Mouse (Mus musculus) neural tube, embryonic 12.5 days (tissue): ENCODE data around the gene Anks1b. TPM values are rescaled to one million over a fixed set of nuclear protein-coding genes. Genes with fewer than 3 reads are reported as not detected.

Experiments
- ATAC-seq: fragments of 200-750 bp; cut with Nextera tagmentation; 2 replicates; pipeline ENCODE4 v1.8.0; 2017; ENCODE audit warnings: low read depth, mild to moderate bottlenecking, moderate TSS enrichment, moderate library complexity; ENCODE audit not compliant: low FRiP score
- H3K27ac ChIP-seq: fragments of 300-500 bp; sonication (generic); 2 replicates; pipeline ENCODE4 v1.5.1; 2016
- H3K27me3 ChIP-seq: fragments of 300-500 bp; sonication (generic); replicated peaks from 2 replicates; pipeline ENCODE4 v1.6.1; 2016; ENCODE audit warnings: mild to moderate bottlenecking
- H3K36me3 ChIP-seq: fragments of 300-500 bp; sonication (generic); 2 replicates; pipeline ENCODE4 v1.6.1; 2016; ENCODE audit warnings: mild to moderate bottlenecking
- H3K4me1 ChIP-seq: fragments of 300-500 bp; sonication (generic); 2 replicates; pipeline ENCODE4 v1.6.1; 2016
- H3K4me2 ChIP-seq: fragments of 300-500 bp; sonication (generic); replicated peaks from 2 replicates; pipeline ENCODE4 v1.6.1; 2016; ENCODE audit warnings: mild to moderate bottlenecking
- H3K4me3 ChIP-seq: fragments of 300-500 bp; sonication (generic); 2 replicates; pipeline ENCODE4 v1.5.1; 2016
- H3K9ac ChIP-seq: fragments of 300-500 bp; sonication (generic); 2 replicates; pipeline ENCODE4 v1.6.1; 2016; ENCODE audit warnings: mild to moderate bottlenecking
- H3K9me3 ChIP-seq: fragments of 300-500 bp; sonication (generic); 2 replicates; pipeline ENCODE4 v1.6.1; 2016; ENCODE audit warnings: mild to moderate bottlenecking
- WGBS: fragments of 180-500 bp; shearing (Covaris S2); methylation state at CpG from one replicate; pipeline ENCODE4 v1.1.7; 2016; 5-methylcytosine and 5-hydroxymethylcytosine counted together
- polyA plus RNA-seq: library from polyadenylated mRNA; unstranded; fragments of >200 nt; fragmentation: Nextera tagmentation; extraction: Ambion mirVana; gene quantifications from 2 replicates; pipeline ENCODE4 v1.2.1, GENCODE M21; 2016

Anks1b gene
- polyA plus RNA-seq, 1 experiment from 2014 or later: 25.1 TPM

DNA sequence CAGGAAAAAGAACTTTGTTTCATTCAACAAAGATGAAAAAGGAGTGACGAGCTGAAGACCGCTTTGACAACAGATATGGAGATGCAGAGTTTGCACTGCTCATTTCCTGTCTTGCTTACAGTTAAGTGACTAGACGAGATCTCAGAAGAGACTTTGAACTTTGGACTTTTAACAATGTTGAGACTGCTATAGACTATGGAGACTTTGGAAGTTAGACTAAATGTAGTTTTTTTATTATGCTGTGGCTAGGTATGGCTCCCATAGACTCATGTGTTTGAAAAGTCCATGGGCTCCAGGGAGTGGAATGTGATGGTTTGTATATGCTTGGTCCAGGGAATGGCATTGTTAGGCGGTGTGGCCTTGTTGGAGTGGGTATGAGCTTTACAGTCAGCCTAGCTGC is 1108.5 kb downstream of the Anks1b start:
- no peak for ATAC-seq
- H3K36me3 ChIP-seq: no peaks in the 10 kb centered on the region
- WGBS: 92% methylated on average over 4 of the region's 4 CpGs
- no peaks in the 10 kb centered on the region for H3K9me3 ChIP-seq
- no peak overlapping the region for H3K27ac ChIP-seq
- no peaks in the 10 kb centered on the region for H3K4me1 ChIP-seq
- no peak overlapping the region for H3K9ac ChIP-seq
- H3K4me2 ChIP-seq: no peak overlapping the region
- H3K4me3 ChIP-seq: no peak overlapping the region
- H3K27me3 ChIP-seq: no peaks in the 10 kb centered on the region

DNA sequence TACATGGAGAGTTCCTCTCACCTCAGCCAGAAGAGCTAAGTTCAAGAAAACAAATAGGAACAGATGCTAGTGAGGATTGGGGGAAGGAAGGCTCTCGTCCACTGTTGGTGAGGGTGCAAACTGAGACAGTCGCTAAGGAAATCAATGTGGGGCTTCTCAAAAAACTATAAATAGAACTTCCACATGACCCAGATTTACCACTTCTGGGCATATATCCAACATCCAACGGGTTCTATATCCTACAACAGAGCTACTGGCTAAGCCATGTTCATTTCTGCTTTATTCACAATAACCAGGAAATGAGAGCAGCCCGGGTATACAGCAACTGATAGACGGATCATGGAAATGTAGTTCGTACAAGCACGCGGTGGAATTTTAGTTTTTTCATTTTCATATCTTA is 1109.7 kb downstream of the Anks1b start:
- H3K27ac ChIP-seq: no peak overlapping the region
- no peak overlapping the region for H3K4me2 ChIP-seq
- H3K27me3 ChIP-seq: no peaks in the 10 kb centered on the region
- no peak for ATAC-seq
- no peak overlapping the region for H3K4me3 ChIP-seq
- no peaks in the 10 kb centered on the region for H3K36me3 ChIP-seq
- no peaks in the 10 kb centered on the region for H3K9me3 ChIP-seq
- H3K9ac ChIP-seq: no peak overlapping the region
- WGBS: 90% methylated on average over 8 of the region's 8 CpGs
- H3K4me1 ChIP-seq: no peaks in the 10 kb centered on the region

DNA sequence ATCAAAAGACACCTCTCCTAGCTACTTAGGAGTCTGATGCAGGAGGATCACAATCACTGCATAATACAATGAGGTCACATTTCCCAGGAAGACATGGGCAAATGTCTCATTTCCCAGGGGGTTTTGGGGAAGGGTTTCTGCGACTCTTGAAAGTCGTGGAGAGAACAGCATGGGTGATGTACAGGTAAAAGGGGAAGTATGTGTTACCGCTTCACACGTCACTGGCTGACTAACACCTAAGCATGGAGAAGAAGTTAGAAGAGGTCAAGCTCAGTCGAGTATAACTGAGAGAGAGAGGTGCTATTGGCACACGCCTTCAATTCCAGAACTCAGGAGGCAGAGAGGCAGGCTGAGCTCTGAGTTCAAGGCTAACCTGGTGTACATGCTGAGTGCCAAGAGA is 1117.0 kb downstream of the Anks1b start:
- Histone ChIP-seq H3K4me1 (no peaks in the 10 kb centered on the region), H3K4me3 (no peak overlapping the region), H3K9ac (no peak overlapping the region), H3K27me3 (no peaks in the 10 kb centered on the region), H3K4me2 (no peak overlapping the region), H3K27ac (no peak overlapping the region), H3K36me3 (peaks cover 9% of the 10 kb centered on the region; the same call in 1 of the 2 replicates), H3K9me3 (no peaks in the 10 kb centered on the region)
- WGBS: 92% methylated on average over 6 of the region's 6 CpGs
- ATAC-seq: no peak

DNA sequence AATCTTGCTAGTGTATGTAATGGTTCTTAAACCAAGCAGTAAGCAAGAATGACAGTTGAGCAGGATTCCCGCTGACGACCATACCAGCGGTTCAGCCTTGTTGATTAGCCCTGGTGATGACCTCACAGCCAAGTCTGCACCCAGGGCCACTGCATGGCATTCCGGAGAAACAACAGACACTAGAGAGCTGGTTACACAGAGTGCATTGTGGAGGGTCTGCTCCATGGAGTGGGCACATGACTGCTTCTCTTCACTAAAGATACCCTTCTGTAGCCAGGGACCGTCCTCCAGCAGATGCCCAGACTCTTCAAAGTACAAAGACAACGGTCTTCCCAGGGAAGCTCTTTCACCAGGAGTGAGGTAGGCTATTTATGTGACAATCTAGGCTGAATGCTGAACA is 1118.9 kb downstream of the Anks1b start:
- no peak overlapping the region for H3K4me2 ChIP-seq
- peaks cover 16% of the 10 kb centered on the region; the same call in 1 of the 2 replicates for H3K36me3 ChIP-seq
- no peak for ATAC-seq
- no peak overlapping the region for H3K4me3 ChIP-seq
- no peaks in the 10 kb centered on the region for H3K27me3 ChIP-seq
- H3K9ac ChIP-seq: no peak overlapping the region
- no peaks in the 10 kb centered on the region for H3K4me1 ChIP-seq
- no peaks in the 10 kb centered on the region for H3K9me3 ChIP-seq
- WGBS: 86% methylated on average over 6 of the region's 6 CpGs
- H3K27ac ChIP-seq: no peak overlapping the region

DNA sequence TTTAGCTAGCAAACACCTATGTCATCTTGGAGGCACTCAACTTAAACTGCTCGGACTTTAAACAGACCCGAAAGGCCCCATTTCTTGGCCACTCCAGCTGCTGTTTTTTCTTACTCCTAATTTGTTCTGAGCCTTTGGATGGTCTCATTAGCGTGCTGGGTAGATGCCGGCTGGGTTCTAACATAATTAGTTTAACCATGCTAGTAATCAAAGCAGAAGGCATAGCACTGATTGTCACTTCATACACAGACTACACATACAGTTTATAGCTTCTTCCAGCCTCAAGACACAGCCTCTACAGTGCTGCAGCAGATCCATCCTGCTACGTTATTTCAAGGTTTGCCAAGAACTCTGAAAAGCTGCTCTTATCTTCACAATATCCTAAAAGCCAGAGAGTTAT is 1120.6 kb downstream of the Anks1b start:
- H3K9ac ChIP-seq: no peak overlapping the region
- 93% methylated on average over 5 of the region's 5 CpGs for WGBS
- no peaks in the 10 kb centered on the region for H3K27me3 ChIP-seq
- no peaks in the 10 kb centered on the region for H3K9me3 ChIP-seq
- no peak overlapping the region for H3K4me3 ChIP-seq
- peaks cover 16% of the 10 kb centered on the region; the same call in 1 of the 2 replicates for H3K36me3 ChIP-seq
- H3K4me2 ChIP-seq: no peak overlapping the region
- H3K27ac ChIP-seq: no peak overlapping the region
- H3K4me1 ChIP-seq: no peaks in the 10 kb centered on the region
- ATAC-seq: no peak

DNA sequence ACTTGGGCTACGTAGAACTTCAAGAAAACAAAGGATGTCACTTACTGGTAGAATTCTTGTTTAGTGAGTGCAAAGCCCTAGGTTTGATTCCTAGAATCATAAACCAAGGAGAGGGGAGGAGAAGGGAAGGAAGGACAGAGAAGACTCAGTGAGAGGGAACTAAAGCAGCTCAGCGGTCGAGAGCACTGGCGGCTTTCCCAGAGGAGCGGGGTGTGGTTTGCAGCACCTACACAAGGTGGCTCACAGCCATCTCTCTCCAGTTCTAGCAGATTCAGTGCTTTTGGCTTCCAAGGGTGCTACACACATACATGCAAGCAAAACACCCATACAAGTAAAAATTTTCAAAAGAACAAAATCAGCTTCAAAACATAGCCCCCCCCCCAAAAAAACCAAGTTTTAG is 1126.6 kb downstream of the Anks1b start:
- Histone ChIP-seq H3K9ac (no peak overlapping the region), H3K36me3 (peaks cover 14% of the 10 kb centered on the region; the same call in 1 of the 2 replicates), H3K27ac (no peak overlapping the region), H3K9me3 (no peaks in the 10 kb centered on the region), H3K4me1 (no peaks in the 10 kb centered on the region), H3K4me2 (no peak overlapping the region), H3K4me3 (no peak overlapping the region), H3K27me3 (no peaks in the 10 kb centered on the region)
- WGBS: 89% methylated on average over 5 of the region's 5 CpGs
- no peak for ATAC-seq

DNA sequence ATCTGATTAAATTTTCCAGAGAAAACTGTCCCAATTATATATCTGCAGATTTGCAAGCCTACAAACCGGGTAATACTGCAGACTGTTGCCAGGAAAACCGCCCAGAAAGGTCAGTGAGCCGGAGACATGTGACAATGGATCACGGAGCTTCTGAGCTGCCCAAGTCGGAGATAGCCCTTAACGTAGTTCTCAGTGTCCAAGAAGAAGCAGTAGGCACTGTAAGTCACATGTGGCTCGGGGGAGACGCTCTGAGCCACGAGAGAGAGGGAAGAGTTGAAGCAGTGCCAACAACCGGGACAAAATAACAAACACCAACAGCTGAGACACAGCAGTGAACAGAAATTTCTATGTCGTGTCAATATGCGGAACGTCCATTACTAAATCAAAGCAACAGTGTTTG is 1128.1 kb downstream of the Anks1b start:
- no peak overlapping the region for H3K4me3 ChIP-seq
- H3K36me3 ChIP-seq: peaks cover 5% of the 10 kb centered on the region; the same call in 1 of the 2 replicates
- H3K9ac ChIP-seq: no peak overlapping the region
- no peaks in the 10 kb centered on the region for H3K9me3 ChIP-seq
- 80% methylated on average over 13 of the region's 13 CpGs for WGBS
- no peaks in the 10 kb centered on the region for H3K27me3 ChIP-seq
- no peak overlapping the region for H3K4me2 ChIP-seq
- no peak for ATAC-seq
- H3K27ac ChIP-seq: no peak overlapping the region
- H3K4me1 ChIP-seq: no peaks in the 10 kb centered on the region

DNA sequence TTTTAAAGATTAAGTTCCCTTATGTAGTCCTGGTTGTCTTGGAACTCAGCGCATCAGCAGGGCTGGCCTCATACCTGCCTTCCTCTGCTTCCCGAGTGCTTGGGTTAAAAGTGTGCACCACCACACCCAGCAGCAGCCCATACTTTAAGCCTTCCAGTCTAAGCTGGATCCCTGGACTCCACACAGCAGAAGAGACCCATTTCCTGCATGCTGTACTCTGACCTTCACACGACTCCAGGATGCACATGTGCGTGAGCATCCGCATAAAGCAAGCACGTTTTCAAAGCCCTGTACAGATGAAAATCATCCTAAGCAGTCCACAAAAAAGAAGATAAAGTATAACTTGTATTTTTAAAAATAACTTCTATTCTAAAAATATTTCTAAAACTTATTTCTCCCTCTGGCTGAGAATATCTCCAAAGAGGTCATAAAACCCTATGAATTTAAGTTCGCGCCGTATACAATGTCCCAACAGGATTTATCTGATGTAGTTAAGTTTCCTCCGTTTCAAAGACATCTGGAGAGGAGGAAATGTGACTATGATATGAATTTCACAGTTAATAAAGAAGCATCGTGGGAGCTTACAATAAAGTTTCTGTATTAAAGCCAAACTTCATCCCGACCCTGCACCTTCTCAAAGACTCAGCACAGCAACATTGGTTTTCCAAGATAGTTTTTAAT is 1132.7 kb downstream of the Anks1b start:
- WGBS: 84% methylated on average over 12 of the region's 12 CpGs
- ATAC-seq: no peak
- H3K4me1 ChIP-seq: no peaks in the 10 kb centered on the region

More for the DNA sequence above, 1132.7 kb downstream of the Anks1b start:
- no peak overlapping the region for H3K9ac ChIP-seq
- no peaks in the 10 kb centered on the region for H3K27me3 ChIP-seq
- no peak overlapping the region for H3K4me2 ChIP-seq
- H3K36me3 ChIP-seq: peaks cover 18% of the 10 kb centered on the region
- H3K4me3 ChIP-seq: no peak overlapping the region
- H3K27ac ChIP-seq: no peak overlapping the region
- no peaks in the 10 kb centered on the region for H3K9me3 ChIP-seq

Other genes with a start within 250 kb of the Anks1b start
- gene Scyl2, start 187.2 kb upstream of the Anks1b start, polyA plus RNA-seq: 11.1 and 11.3 TPM in 2 replicates
- gene Actr6, start 141.2 kb upstream of the Anks1b start, polyA plus RNA-seq: 43.3 and 47.9 TPM in 2 replicates
- 28.9 and 31.9 TPM in 2 replicates for gene Uhrf1bp1l, start 128.5 kb upstream of the Anks1b start, polyA plus RNA-seq